Mouse (Mus musculus): ENCODE measurements at regions not wholly inside any gene's neighbourhood (a gene's known extent, or its start where the extent isn't known, plus 50 kb on each side); places are given as distances from the start of the nearest gene placed in this dataset.

DNA sequence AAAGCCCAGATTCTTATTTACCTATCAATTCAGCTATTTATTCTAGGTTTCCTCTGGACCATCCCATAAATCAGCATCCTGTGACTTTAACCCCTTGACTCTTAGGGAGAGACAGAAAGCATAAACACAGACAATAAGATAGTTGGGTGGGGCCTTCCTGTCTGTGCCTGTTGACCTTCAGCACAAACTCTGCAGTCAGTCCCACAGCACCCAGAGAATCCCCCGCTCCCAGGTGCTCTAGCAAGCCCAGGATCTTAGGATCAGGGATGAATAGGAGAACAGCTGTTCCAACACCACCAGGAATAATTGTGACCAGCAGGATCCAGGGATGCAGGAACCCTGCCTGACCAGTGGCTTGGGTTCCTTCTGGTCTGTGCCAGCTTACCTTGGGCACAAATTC, 107.8 kb downstream of the Basp1 start:
- no peak for DNase-seq
- intact Hi-C loops (cut with DNase I; ENCODE audit: low total_unique reads) = no loop called here

DNA sequence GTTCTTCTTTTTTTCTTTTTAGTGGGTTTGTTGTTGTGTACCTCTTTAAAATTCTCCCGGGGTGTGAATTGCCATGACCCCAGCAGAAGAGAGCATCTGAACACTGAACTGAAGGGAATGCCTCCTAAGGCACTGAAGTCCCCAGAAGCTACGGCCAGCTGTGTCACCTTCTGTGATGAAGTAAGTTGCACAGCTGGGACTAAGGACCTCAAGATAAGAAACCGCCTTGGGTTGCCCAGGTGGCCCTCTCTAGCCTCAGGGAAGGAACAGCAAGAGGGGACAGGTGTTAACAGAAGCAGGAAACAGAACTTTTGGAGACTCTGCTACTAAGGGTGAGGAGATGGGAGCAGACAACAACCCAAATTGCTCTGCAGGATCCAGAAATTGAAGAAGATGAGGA, 110.2 kb downstream of the Basp1 start:
- intact Hi-C loops (cut with DNase I; ENCODE audit: low total_unique reads) = no loop called here
- no peak for DNase-seq

DNA sequence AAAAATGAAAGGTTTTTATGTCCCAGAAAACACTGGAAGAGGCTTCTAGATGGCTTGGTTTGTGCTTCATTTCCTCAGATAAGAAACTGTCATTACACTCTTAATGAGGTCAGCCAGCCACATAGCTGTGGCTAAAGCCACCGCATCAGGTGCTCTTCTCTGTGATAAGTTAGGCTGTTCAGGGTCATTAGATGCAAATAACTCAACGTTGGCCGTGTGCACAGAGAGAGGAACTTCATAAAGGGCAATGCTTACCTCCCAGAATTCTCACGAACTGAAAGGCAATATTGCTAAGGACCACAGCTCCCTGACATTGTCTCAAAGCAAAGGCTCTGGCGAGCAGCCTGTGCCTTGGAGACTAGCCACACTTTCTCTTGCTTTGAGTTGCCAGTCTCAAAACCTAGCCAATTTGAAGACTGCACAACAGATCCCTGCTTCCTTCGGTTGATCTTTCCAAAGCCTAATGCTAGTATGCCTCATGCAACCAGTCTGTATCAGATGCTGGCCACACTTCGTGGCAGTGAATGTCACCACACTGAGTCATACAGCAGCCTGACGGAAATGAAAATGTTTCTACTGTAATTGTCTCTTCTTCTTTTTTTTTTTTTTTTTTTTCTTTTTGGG, 110.8 kb downstream of the Basp1 start:
- intact Hi-C loops (cut with DNase I; ENCODE audit: low total_unique reads) = no loop called here
- DNase-seq = peak; percentile 7

DNA sequence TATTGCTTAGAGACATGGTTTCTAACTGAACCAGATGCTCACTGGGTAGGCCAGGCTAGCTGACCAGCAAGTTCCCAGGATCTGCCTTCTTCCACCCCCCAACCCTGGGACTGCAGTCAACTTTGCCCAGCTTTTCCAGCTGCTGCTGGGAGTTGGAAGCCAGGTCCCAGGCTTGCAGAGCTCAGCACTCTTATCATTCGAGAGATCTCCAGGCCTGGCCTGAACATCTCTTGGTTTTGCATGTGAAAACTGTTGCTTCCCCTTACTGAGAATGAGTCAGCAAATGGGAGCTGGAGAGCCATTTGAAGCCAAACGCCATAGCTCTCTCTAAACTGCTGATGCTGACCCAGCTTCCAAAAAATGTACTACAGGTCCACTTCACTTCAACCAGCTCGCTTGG, 111.8 kb downstream of the Basp1 start:
- intact Hi-C loops (cut with DNase I; ENCODE audit: low total_unique reads) = no loop called here
- peak; percentile 17 for DNase-seq

DNA sequence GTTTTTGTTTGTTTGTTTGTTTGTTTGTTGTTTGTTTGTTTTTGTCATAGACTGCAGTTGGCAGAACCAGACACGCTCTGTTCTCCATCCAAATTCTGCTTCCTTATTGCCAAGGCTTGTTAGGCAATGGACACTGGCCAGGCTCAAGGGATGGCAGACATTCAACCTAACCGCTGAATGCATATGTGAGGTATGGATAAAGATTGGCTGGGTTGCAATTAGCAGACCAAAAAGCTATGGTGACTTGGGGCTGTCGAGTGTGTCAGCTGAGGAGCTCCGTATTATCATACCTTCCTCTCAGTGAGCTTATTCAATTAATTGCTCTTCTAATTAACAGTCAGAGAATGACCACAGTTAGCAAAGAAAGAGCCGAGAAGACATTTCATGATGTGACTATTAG, 116.3 kb downstream of the Basp1 start:
- intact Hi-C loops (cut with DNase I; ENCODE audit: low total_unique reads) = no loop called here

DNA sequence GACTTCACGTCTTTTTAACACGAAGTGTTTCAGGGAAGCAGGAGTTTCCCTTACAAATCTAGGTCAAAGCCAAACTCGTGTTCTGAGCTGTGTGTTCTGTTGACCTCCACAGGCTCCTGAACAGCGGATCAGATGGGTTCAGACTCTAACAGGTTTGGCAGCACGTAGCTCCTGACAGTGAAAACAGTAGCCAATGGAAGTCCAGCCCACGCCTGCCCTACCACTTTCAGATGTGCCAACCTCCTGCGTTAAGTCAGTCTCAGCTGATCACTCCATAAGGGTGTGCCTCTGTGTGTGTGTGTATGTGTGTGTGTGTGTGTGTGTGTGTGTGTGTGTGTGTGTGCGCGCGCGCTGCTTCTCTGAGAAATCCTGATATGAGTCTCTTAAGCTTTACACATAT, 116.8 kb downstream of the Basp1 start:
- DNase-seq = no peak
- intact Hi-C loops (cut with DNase I; ENCODE audit: low total_unique reads) = no loop called here

More for the DNA sequence above, 116.3 kb downstream of the Basp1 start:
- no peak for DNase-seq

DNA sequence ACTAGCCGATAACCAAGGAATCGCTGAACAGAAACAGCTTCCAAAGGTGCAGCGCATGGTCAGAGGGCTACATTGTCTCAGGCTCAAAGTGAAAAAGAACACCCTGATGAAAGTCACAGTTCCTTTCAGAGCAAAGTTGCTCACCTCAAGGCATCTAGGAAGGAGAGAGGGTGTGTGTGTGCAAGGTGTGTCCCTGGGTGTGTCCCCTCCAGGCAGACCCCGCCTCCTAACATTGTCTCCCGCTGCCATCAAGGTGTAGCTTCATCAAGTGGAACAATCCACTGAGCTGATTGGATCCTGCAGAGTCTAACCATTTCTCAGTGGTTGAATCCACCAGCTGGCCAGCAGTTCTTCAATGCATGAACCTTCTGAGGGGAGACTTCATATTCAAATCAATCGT, 117.8 kb downstream of the Basp1 start:
- intact Hi-C loops (cut with DNase I; ENCODE audit: low total_unique reads) = no loop called here
- no peak for DNase-seq

DNA sequence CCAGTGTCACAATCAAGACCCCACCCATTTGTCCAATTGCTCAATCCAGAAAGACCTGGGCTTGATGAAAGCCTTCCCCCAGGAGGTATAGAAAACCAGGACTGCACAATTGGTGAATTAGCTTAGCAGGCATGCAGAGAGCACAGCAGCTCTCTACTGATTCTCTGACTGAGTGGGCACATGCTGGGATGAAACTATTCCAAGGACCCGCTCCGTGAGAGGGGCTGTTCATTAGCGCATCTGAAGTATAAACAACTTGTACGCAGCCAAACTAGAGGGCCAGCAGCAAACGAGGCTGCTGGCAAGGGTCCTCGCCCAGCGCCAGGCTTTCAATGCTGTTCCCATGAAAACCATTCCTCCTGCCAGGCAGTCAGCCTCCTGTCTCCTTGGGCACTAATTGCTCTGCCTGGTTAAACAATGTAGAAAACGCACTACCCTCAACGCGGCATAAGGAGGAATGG, 122.3 kb downstream of the Basp1 start:
- intact Hi-C loops (cut with DNase I; ENCODE audit: low total_unique reads) = no loop called here

DNA sequence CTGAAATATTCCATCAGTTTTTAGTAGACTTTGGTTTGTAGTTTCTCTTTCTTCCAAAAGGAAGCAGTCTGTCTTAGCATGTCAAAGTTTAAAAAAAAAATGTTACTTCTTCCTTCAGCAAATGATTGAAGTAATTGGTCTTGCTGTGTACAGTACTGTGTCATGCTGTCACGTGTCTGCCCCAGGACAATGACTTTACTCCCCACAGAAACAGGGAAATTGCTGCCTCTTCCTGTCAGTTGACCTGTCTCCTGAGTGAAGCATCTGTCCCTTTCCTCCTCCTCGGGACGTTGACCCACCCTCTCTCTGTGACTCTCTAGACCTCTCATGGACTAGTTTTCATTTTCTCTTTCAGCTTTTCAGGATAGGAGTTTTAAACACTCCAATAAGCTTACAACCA, 125.7 kb downstream of the Basp1 start:
- intact Hi-C loops (cut with DNase I; ENCODE audit: low total_unique reads) = no loop called here
- no peak for DNase-seq

More for the DNA sequence above, 122.3 kb downstream of the Basp1 start:
- DNase-seq = no peak

DNA sequence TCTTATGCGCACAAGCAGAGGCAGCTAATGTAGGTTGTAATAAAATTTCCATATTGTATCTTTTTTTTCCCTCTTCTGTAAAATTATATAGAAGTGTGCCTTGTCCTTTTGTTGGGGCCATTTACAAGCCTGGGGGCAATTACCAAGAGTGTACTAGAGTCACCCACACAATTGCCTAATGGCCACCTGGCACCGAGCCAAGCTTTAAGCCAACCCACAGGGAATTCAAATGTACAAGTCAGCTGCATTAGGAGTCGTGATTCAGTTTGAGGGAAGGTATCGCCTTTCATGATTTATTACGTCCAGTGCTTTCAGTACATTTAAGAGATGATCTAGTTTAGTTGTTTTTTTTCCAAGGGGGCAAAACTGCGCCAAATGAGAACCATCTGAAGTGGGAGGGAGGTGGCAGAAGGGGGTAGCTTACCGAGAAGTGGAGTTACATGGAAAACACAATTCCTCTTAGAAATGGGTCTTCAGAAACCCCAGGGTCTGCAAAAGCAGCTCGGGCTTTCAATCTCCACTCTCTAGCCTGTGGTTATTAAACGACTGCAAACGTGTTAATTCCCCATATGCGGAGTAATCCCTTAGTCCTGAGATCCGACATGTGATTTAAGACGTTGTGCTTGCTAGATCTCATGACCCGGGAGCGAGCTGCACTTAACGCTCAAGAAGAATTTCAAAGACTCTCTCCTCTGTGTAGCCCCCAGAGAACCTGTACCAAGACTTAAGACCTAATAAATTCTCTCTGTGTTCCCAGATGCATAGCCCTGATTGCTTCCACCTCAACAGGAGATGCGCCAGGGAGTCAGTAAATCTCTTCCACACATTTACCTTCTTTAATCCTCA, 129.0 kb downstream of the Basp1 start:
- intact Hi-C loops (cut with DNase I; ENCODE audit: low total_unique reads) = no loop called here
- DNase-seq = no peak

DNA sequence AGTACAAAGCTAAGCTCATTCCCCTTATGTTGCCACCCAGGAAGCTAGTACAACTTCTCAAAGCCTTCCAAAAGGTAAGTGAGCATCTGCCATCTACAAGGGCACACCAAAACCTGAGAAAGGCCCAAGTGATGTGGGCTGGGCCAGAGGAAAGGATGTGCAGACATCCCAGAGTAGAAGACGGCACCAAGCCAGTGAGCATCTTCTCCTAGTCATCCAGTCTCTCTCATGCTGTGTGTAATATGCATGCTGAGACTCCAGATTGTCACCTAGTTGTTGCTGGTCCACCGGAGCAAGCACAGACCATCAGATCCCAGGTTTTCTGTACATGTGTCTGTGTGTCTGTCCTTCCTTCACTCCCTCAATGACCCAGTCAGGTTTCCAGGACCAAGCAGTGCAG, 129.9 kb downstream of the Basp1 start:
- DNase-seq = no peak
- intact Hi-C loops (cut with DNase I; ENCODE audit: low total_unique reads) = no loop called here

DNA sequence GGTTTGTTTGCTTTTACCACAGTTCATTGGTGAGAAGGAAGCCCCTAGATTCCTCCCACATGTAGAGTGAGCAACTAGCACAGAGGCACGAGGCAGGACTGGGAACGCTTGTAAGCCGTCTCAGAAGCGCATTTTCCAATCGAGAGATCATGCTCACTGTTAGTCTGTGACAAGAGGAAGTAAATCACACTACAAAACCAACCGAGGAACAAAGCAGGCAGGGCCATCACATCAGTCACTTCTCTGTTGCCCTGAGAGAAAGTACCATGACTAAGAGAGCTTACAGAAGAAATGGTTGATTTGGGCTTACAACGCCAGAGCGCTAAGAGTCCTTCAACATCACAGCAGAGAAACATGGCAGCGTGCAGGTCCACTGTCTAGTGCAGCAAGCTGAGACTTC, 131.2 kb downstream of the Basp1 start:
- DNase-seq = no peak
- intact Hi-C loops (cut with DNase I; ENCODE audit: low total_unique reads) = no loop called here

DNA sequence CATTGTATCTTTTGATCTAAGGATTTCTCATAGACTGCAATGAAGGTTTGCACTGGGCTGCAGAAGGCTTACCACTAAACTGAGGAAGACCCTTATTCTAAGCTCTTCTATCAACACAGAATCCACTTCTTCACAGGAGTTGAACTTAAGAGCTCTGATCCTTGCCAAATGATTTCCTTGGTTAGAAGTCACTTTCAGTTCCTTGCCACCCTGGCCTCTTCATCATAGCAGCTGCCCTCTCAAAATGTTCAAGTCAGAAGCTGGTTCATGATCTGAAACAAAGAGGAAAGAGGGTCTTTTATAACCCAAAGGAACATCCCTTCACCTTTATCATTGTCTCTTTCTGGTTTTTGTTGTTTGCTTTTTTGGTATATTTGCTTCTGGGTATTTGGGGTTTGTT, 131.6 kb downstream of the Basp1 start:
- intact Hi-C loops (cut with DNase I; ENCODE audit: low total_unique reads) = no loop called here
- no peak for DNase-seq

DNA sequence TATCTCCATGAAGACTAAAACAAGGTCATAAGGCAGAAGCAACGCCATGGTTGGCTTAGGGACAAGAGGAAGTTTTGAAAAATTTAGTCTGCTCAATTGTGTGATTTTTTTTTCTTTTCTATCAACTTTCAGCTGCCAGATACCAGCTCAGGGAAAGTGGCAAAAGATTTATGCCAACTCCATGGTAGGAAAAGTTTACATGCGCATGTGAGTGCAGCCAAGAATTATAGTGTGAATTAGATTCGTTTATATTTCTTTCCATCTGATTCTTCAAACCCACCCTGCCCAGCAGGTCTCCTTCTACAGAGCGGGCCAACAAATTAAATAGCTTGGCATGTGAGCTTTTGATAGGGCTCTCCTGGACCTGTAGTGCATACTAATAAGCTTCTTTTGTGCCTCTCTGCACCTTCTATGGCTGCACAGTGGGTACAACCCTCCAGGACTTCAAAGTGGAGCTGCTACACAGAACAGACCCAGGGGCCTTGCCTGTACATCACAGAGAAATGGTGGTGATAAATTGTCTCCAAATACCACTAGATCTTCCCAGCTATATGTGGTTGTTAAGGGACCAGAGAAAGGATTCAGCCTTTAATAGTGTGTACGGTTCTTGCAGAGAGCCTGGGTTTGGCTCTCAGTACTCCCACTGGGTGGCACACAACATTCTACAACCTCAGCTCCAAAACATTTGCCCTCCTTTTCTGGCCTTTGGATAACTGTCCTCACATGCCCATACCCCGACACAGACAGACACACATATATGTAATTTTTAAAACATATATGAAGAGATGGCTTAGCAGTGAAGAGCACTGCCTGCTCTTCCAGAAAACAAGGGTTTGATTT, 135.0 kb downstream of the Basp1 start:
- intact Hi-C loops (cut with DNase I; ENCODE audit: low total_unique reads) = loop anchor here (10.0 kb wide), 1 partner anchor 136 kb away; the partner anchor contains the start of gene Basp1
- no peak for DNase-seq

DNA sequence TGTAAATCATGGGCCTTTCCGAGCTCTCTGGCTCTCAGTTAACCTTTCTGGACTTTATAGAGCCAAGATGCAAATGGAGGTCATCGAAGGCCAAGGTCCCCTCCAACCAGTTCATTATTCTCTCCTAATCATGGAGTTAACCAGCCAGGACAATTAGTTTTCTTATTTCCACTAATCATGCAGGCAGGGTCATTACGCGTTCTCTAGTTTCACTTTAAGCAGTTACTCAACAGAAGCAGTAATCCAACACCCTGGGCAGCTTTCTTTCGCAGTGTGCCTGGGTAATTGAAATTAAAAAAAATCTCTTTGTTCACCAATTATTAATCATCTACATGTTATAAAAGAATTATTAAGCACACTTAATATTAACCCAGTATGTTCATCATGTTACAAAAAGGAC, 137.3 kb downstream of the Basp1 start:
- no peak for DNase-seq
- intact Hi-C loops (cut with DNase I; ENCODE audit: low total_unique reads) = loop anchor here (10.0 kb wide), 1 partner anchor 139 kb away; the partner anchor contains the start of gene Basp1

DNA sequence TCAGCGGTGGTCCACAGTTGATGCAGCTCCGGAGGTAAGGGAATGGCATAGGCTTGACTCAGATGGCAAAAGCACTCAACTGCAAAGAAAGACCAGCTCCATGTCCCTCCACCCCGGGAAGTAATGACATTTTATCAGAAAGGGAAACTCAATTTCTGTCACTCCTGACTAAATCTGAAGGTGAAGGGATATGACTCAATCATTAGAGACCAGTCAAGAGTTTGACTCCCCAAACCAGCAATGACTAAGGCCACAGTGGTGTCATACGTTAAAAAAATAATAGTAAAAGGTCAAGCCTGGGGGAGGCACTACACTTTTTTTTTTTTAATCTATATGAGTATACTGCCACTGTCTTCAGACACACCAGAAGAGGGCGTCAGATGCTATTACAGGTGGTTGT, 141.7 kb downstream of the Basp1 start:
- intact Hi-C loops (cut with DNase I; ENCODE audit: low total_unique reads) = loop anchor here (10.0 kb wide), 1 partner anchor 143 kb away; the partner anchor contains the start of gene Basp1
- no peak for DNase-seq

DNA sequence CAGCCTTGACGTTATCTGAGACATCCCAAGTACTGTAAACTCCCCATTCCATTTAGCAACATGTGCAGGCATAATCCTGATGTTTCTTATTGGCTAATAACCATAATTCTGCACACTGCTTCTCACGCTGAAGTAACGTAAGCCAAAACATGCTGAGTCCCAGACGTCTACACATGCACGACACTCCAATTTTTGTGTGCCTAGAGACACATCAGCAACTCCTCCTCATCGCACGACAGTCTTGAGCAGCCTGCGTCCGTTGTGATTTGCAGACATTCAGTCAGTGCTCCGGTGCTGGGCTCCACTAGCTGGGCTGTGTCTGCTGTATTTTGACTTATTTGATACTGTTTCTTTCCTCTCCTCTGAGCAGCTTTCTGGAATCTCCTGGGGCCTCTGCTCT, 143.2 kb downstream of the Basp1 start:
- no peak for DNase-seq
- intact Hi-C loops (cut with DNase I; ENCODE audit: low total_unique reads) = loop anchor here (10.0 kb wide), 1 partner anchor 144 kb away; the partner anchor contains the start of gene Basp1

DNA sequence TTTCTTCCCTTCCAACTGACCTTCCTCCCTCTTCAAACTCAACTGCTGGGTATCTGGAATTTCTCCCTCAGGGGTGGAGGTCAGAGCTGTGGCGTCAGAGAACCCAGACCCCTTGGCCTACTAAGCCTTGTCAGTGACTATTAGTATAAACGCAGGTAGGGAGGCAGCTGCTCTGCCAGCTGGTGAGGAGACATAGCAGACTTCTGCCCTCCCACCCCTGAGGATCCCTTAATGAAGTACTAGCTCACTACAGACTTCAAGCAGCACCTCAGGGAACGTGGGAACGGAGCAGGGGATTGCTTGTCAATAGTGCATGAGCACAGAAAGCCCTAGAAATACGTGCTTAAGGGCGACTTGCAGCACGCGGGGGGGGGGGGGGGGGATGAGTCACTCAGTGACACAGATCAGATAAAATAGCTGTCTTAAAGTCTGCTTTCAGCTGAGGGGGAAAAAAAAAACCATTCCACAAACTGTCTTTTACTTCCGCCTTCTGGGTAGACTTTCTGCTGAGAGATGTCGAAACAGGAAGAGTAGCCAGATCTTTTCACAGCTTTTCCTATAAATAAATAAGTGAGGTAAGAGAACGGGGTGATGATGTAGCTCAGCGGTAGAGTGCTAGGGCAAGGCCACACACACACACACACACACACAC, 144.1 kb downstream of the Basp1 start:
- DNase-seq = no peak
- intact Hi-C loops (cut with DNase I; ENCODE audit: low total_unique reads) = no loop called here

DNA sequence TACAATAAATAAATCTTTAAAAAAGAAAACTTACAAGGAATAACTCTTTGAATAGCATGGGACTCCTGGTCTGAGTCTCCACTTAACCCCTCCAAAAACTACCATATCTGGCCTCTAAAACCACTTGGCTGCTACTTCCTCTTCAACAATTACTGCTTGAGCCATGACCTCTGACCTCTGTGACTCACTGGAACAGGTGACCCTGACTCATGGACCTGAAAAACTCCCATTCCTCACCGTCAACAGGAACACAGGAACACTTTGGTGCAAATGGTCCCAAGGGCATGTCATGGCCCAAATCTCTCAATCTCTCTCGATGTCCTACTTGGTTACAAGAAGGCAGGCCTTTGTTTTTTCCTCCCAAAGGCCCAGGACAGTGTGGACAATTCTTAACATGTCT, 145.1 kb downstream of the Basp1 start:
- intact Hi-C loops (cut with DNase I; ENCODE audit: low total_unique reads) = no loop called here
- no peak for DNase-seq

DNA sequence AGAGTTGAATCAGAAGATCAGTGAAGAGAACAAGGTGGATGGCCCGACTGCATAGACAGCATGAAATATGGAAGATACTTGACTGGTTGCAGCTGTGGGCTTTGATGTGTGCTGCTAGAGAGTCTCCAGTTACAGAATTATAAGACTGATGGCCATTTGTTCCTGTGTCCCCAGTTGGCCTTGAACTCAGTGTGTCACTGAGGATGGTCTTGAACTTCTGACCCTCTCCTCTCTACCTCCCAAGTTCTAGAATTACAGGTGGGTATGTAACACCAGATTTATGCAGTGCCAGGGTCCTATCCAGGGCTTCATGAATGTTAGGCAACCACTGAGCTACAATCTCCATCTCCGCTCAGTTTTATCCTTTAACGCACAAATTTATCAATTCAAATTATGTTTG, 146.1 kb downstream of the Basp1 start:
- DNase-seq = no peak
- intact Hi-C loops (cut with DNase I; ENCODE audit: low total_unique reads) = no loop called here

Data from gastrocnemius, postnatal 14 days (tissue).